Mouse (Mus musculus): Measurements from ENCODE around the gene Sipa1l1. TPM values are rescaled to one million over a fixed set of nuclear protein-coding genes. Genes with fewer than 3 reads are reported as not detected.

Sipa1l1 gene
- polyA plus RNA-seq (2014; fragmentation: Nextera tagmentation; extraction: Ambion mirVana), result 14.2 and 17.2 TPM in 2 replicates

GRCm38 (mm10) chr12:82168820-82169533 is at the start of gene Sipa1l1:
TSS of gene Sipa1l1 (plus strand) at chr12:82169320.
- Histone ChIP-seq H3K27ac (ENCODE audit: low read depth, low read length) (peak within 1 kb of the TSS; percentile 88), H3K27me3 (ENCODE audit: control insufficient read depth, insufficient read depth, low read length) (no peaks in the 10 kb centered on the region), H3K9ac (replicated peaks; ENCODE audit: low read depth, low read length) (peak within 1 kb of the TSS; percentile 86), H3K4me1 (ENCODE audit: control insufficient read depth, insufficient read depth, low read length) (peaks cover 14% of the 10 kb centered on the region; the same call in 1 of the 2 replicates), H3K4me3 (ENCODE audit: low read depth, low read length) (peak within 1 kb of the TSS; percentile 82), H3K4me2 (ENCODE audit: low read depth, low read length) (peak within 1 kb of the TSS; percentile 96), H3K36me3 (ENCODE audit: control insufficient read depth, insufficient read depth, low read length) (no peaks in the 10 kb centered on the region), H3K9me3 (ENCODE audit: control insufficient read depth, low read length) (no peaks in the 10 kb centered on the region)
- peak; percentile 93 for ATAC-seq (ENCODE audit: low read depth)
- 1% methylated on average over 33 of the region's 43 CpGs for WGBS

GRCm38 (mm10) chr12:82121947-82122346 is 47.2 kb upstream of the Sipa1l1 start:
- 81% methylated on average over 10 of the region's 10 CpGs for WGBS

GRCm38 (mm10) chr12:82122450-82123249 is 46.5 kb upstream of the Sipa1l1 start:
- no peak overlapping the region for H3K9ac ChIP-seq (replicated peaks; ENCODE audit: low read depth, low read length)
- no peak overlapping the region for H3K4me3 ChIP-seq (ENCODE audit: low read depth, low read length)
- WGBS, result 31% methylated on average over 22 of the region's 22 CpGs
- H3K4me1 ChIP-seq (ENCODE audit: control insufficient read depth, insufficient read depth, low read length), result no peaks in the 10 kb centered on the region
- no peaks in the 10 kb centered on the region for H3K27me3 ChIP-seq (ENCODE audit: control insufficient read depth, insufficient read depth, low read length)
- no peak overlapping the region for H3K27ac ChIP-seq (ENCODE audit: low read depth, low read length)
- no peaks in the 10 kb centered on the region for H3K36me3 ChIP-seq (ENCODE audit: control insufficient read depth, insufficient read depth, low read length)
- H3K4me2 ChIP-seq (ENCODE audit: low read depth, low read length), result peak overlapping the region; percentile 18; the same call in 1 of the 2 replicates
- no peak for ATAC-seq (ENCODE audit: low read depth)
- H3K9me3 ChIP-seq (ENCODE audit: control insufficient read depth, low read length), result no peaks in the 10 kb centered on the region

More at GRCm38 (mm10) chr12:82121947-82122346, 47.2 kb upstream of the Sipa1l1 start:
- no peaks in the 10 kb centered on the region for H3K36me3 ChIP-seq (ENCODE audit: control insufficient read depth, insufficient read depth, low read length)
- no peak overlapping the region for H3K9ac ChIP-seq (replicated peaks; ENCODE audit: low read depth, low read length)
- H3K27ac ChIP-seq (ENCODE audit: low read depth, low read length), result no peak overlapping the region
- ATAC-seq (ENCODE audit: low read depth), result no peak
- H3K27me3 ChIP-seq (ENCODE audit: control insufficient read depth, insufficient read depth, low read length), result no peaks in the 10 kb centered on the region
- no peaks in the 10 kb centered on the region for H3K9me3 ChIP-seq (ENCODE audit: control insufficient read depth, low read length)
- no peak overlapping the region for H3K4me2 ChIP-seq (ENCODE audit: low read depth, low read length)
- no peaks in the 10 kb centered on the region for H3K4me1 ChIP-seq (ENCODE audit: control insufficient read depth, insufficient read depth, low read length)
- H3K4me3 ChIP-seq (ENCODE audit: low read depth, low read length), result no peak overlapping the region

- 84% methylated on average over 3 of the region's 3 CpGs for WGBS
- no peak for ATAC-seq (ENCODE audit: low read depth)
Observed at GRCm38 (mm10) chr12:82126796-82127195, 42.3 kb upstream of the Sipa1l1 start.

GRCm38 (mm10) chr12:82139234-82140166 is 29.6 kb upstream of the Sipa1l1 start:
- no peaks in the 10 kb centered on the region for H3K27me3 ChIP-seq (ENCODE audit: control insufficient read depth, insufficient read depth, low read length)
- H3K4me2 ChIP-seq (ENCODE audit: low read depth, low read length), result no peak overlapping the region
- WGBS, result 89% methylated on average over 17 of the region's 17 CpGs
- no peak for ATAC-seq (ENCODE audit: low read depth)
- H3K27ac ChIP-seq (ENCODE audit: low read depth, low read length), result no peak overlapping the region
- no peak overlapping the region for H3K4me3 ChIP-seq (ENCODE audit: low read depth, low read length)
- H3K9ac ChIP-seq (replicated peaks; ENCODE audit: low read depth, low read length), result no peak overlapping the region
- no peaks in the 10 kb centered on the region for H3K4me1 ChIP-seq (ENCODE audit: control insufficient read depth, insufficient read depth, low read length)
- no peaks in the 10 kb centered on the region for H3K36me3 ChIP-seq (ENCODE audit: control insufficient read depth, insufficient read depth, low read length)
- no peaks in the 10 kb centered on the region for H3K9me3 ChIP-seq (ENCODE audit: control insufficient read depth, low read length)

More at GRCm38 (mm10) chr12:82126796-82127195, 42.3 kb upstream of the Sipa1l1 start:
- no peak overlapping the region for H3K4me2 ChIP-seq (ENCODE audit: low read depth, low read length)
- H3K27me3 ChIP-seq (ENCODE audit: control insufficient read depth, insufficient read depth, low read length), result no peaks in the 10 kb centered on the region
- H3K27ac ChIP-seq (ENCODE audit: low read depth, low read length), result no peak overlapping the region
- H3K9ac ChIP-seq (replicated peaks; ENCODE audit: low read depth, low read length), result no peak overlapping the region
- H3K4me3 ChIP-seq (ENCODE audit: low read depth, low read length), result no peak overlapping the region
- no peaks in the 10 kb centered on the region for H3K4me1 ChIP-seq (ENCODE audit: control insufficient read depth, insufficient read depth, low read length)
- no peaks in the 10 kb centered on the region for H3K36me3 ChIP-seq (ENCODE audit: control insufficient read depth, insufficient read depth, low read length)
- no peaks in the 10 kb centered on the region for H3K9me3 ChIP-seq (ENCODE audit: control insufficient read depth, low read length)

- no peaks in the 10 kb centered on the region for H3K27me3 ChIP-seq (ENCODE audit: control insufficient read depth, insufficient read depth, low read length)
- H3K9me3 ChIP-seq (ENCODE audit: control insufficient read depth, low read length), result no peaks in the 10 kb centered on the region
- no peak overlapping the region for H3K4me2 ChIP-seq (ENCODE audit: low read depth, low read length)
- no peaks in the 10 kb centered on the region for H3K4me1 ChIP-seq (ENCODE audit: control insufficient read depth, insufficient read depth, low read length)
- ATAC-seq (ENCODE audit: low read depth), result no peak
- H3K4me3 ChIP-seq (ENCODE audit: low read depth, low read length), result no peak overlapping the region
- 93% methylated on average over 3 of the region's 3 CpGs for WGBS
- no peaks in the 10 kb centered on the region for H3K36me3 ChIP-seq (ENCODE audit: control insufficient read depth, insufficient read depth, low read length)
- no peak overlapping the region for H3K27ac ChIP-seq (ENCODE audit: low read depth, low read length)
- no peak overlapping the region for H3K9ac ChIP-seq (replicated peaks; ENCODE audit: low read depth, low read length)
Observed at GRCm38 (mm10) chr12:82143371-82143770, 25.7 kb upstream of the Sipa1l1 start.

GRCm38 (mm10) chr12:82145173-82145572 is 23.9 kb upstream of the Sipa1l1 start:
- H3K4me2 ChIP-seq (ENCODE audit: low read depth, low read length), result no peak overlapping the region
- H3K27ac ChIP-seq (ENCODE audit: low read depth, low read length), result no peak overlapping the region
- no peaks in the 10 kb centered on the region for H3K4me1 ChIP-seq (ENCODE audit: control insufficient read depth, insufficient read depth, low read length)
- no peak overlapping the region for H3K4me3 ChIP-seq (ENCODE audit: low read depth, low read length)
- no peaks in the 10 kb centered on the region for H3K9me3 ChIP-seq (ENCODE audit: control insufficient read depth, low read length)
- no peak for ATAC-seq (ENCODE audit: low read depth)
- H3K36me3 ChIP-seq (ENCODE audit: control insufficient read depth, insufficient read depth, low read length), result no peaks in the 10 kb centered on the region
- H3K27me3 ChIP-seq (ENCODE audit: control insufficient read depth, insufficient read depth, low read length), result no peaks in the 10 kb centered on the region
- no peak overlapping the region for H3K9ac ChIP-seq (replicated peaks; ENCODE audit: low read depth, low read length)

- Histone ChIP-seq H3K36me3 (ENCODE audit: control insufficient read depth, insufficient read depth, low read length) (no peaks in the 10 kb centered on the region), H3K4me3 (ENCODE audit: low read depth, low read length) (no peak overlapping the region), H3K27ac (ENCODE audit: low read depth, low read length) (no peak overlapping the region), H3K4me1 (ENCODE audit: control insufficient read depth, insufficient read depth, low read length) (no peaks in the 10 kb centered on the region), H3K4me2 (ENCODE audit: low read depth, low read length) (no peak overlapping the region), H3K9ac (replicated peaks; ENCODE audit: low read depth, low read length) (no peak overlapping the region), H3K9me3 (ENCODE audit: control insufficient read depth, low read length) (no peaks in the 10 kb centered on the region), H3K27me3 (ENCODE audit: control insufficient read depth, insufficient read depth, low read length) (no peaks in the 10 kb centered on the region)
- no peak for ATAC-seq (ENCODE audit: low read depth)
- WGBS, result 27% methylated on average over 12 of the region's 12 CpGs
Observed at GRCm38 (mm10) chr12:82147021-82147693, 22.0 kb upstream of the Sipa1l1 start.

Measured in neural tube, embryonic 14.5 days (tissue).